Mouse (Mus musculus): ENCODE results near the gene Dpf2. TPM values are rescaled to one million over a fixed set of nuclear protein-coding genes. Genes with fewer than 3 reads are reported as not detected.
A peak's percentile ranks its signal among the peaks of the same experiment; 100 is the strongest.

Dpf2 gene
- polyA plus RNA-seq, 1 experiment, result 34.4 TPM

GRCm38 (mm10) chr19:5923990-5924712 lies 11.3 kb upstream of the Dpf2 start:
- no peak for TF ChIP-seq GATA1 (IDR thresholded peaks at IDR 0.05; ENCODE audit: low read length)

GRCm38 (mm10) chr19:5922963-5923362 lies 10.2 kb upstream of the Dpf2 start:
- no peak for TF ChIP-seq GATA1 (IDR thresholded peaks at IDR 0.05; ENCODE audit: low read length)

GRCm38 (mm10) chr19:5922119-5922942 lies 9.5 kb upstream of the Dpf2 start:
- TF ChIP-seq GATA1 (IDR thresholded peaks at IDR 0.05; ENCODE audit: low read length), result peak; percentile 74

- TF ChIP-seq GATA1 (IDR thresholded peaks at IDR 0.05; ENCODE audit: low read length), result no peak
Measured at GRCm38 (mm10) chr19:5921715-5922114, 8.9 kb upstream of the Dpf2 start.

GRCm38 (mm10) chr19:5912103-5913006 lies 455 bp downstream of the Dpf2 start:
- no peak for TF ChIP-seq GATA1 (IDR thresholded peaks at IDR 0.05; ENCODE audit: low read length)

- TF ChIP-seq GATA1 (IDR thresholded peaks at IDR 0.05; ENCODE audit: low read length), result no peak
Measured at GRCm38 (mm10) chr19:5911430-5912102, 1.2 kb downstream of the Dpf2 start.

GRCm38 (mm10) chr19:5910221-5910620 lies 2.6 kb downstream of the Dpf2 start:
- TF ChIP-seq GATA1 (IDR thresholded peaks at IDR 0.05; ENCODE audit: low read length), result no peak

GRCm38 (mm10) chr19:5907275-5907674 lies 5.5 kb downstream of the Dpf2 start:
- no peak for TF ChIP-seq GATA1 (IDR thresholded peaks at IDR 0.05; ENCODE audit: low read length)

GRCm38 (mm10) chr19:5894002-5894678 lies 18.7 kb downstream of the Dpf2 start, which contains the start of gene Tigd3:
Gene Tigd3, minus strand, starts transcription at chr19:5894149.
- no peak for TF ChIP-seq GATA1 (IDR thresholded peaks at IDR 0.05; ENCODE audit: low read length)

GRCm38 (mm10) chr19:5893282-5894001 lies 19.4 kb downstream of the Dpf2 start:
- TF ChIP-seq GATA1 (IDR thresholded peaks at IDR 0.05; ENCODE audit: low read length), result no peak

- TF ChIP-seq GATA1 (IDR thresholded peaks at IDR 0.05; ENCODE audit: low read length), result no peak
Measured at GRCm38 (mm10) chr19:5892735-5893134, 20.1 kb downstream of the Dpf2 start.

GRCm38 (mm10) chr19:5892262-5892661 lies 20.5 kb downstream of the Dpf2 start:
- TF ChIP-seq GATA1 (IDR thresholded peaks at IDR 0.05; ENCODE audit: low read length), result no peak

GRCm38 (mm10) chr19:5891521-5892258 lies 21.1 kb downstream of the Dpf2 start:
- TF ChIP-seq GATA1 (IDR thresholded peaks at IDR 0.05; ENCODE audit: low read length), result no peak

All from G1E-ER4 (cell line).